Mouse (Mus musculus) gastrocnemius, postnatal 36 days (tissue): ENCODE results near the gene Olfr502. TPM values are rescaled to one million over a fixed set of nuclear protein-coding genes. Genes with fewer than 3 reads are reported as not detected.
"Not testable (repeated sequence)": the region's sequence is repeated elsewhere in the genome, so short reads cannot be mapped to it uniquely, and the experiment has no call there.

Experiments
- DNase-seq, 2 experiments: peaks; one replicate each; pipeline ENCODE4 v3.0.0; 2022
- intact Hi-C: fragments of 180-260 bp; cut with DNase I; formaldehyde crosslinking; loops from one replicate; pipeline ENCODE4 v1.15.1; 2025
- long read RNA-seq, 2 experiments: library from polyadenylated mRNA; stranded (forward); transcript quantifications; one replicate each; pipeline ENCODE4 v2.0.0; 2021
- total RNA-seq, 2 experiments: library from RNA; stranded (reverse); gene quantifications; 2 replicates each; pipeline ENCODE4 v1.2.3; 2021

The Olfr502 gene
- not detected for total RNA-seq
- long read RNA-seq, experiment 1: 0 reads
- long read RNA-seq, experiment 2: 0 reads

- intact Hi-C loops: no loop called here
- no peak for DNase-seq
These were observed at the start of gene Olfr502 for GRCm38 (mm10) chr7:108524965-108525364. Gene Olfr502 (minus strand): TSS chr7:108525065.

GRCm38 (mm10) chr7:108565693-108566092 is 40.8 kb upstream of the Olfr502 start, which contains the start of gene Olfr504:
Gene Olfr504 (minus strand): TSS chr7:108565793.
- intact Hi-C loops: no loop called here
- no peak for DNase-seq

DNA sequence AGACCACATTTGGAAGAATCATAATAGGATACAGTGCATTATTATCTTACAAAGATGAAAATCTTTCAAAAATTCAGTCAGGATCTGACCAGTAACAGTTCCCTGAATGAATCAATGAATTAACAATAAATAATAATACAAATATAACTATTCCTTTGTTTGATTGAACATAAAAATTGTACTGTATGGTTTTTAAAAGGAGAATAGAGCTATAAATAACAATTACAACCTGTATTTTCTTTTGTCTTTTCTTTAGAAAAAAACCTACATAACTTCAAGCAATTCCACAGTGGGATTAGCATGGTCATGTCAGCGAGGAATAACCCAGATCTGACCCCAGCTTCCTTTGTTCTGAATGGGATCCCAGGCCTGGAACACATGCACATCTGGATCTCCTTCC is 19.4 kb upstream of the Olfr502 start, which contains the start of gene Olfr503:
Gene Olfr503 (plus strand): TSS at position 301 of the 400 bp plus-strand sequence.
- DNase-seq, intact Hi-C loops: not testable (repeated sequence)

- intact Hi-C loops: no loop called here
These were observed 17.6 kb upstream of the Olfr502 start for GRCm38 (mm10) chr7:108542416-108542815.

More at GRCm38 (mm10) chr7:108542416-108542815, 17.6 kb upstream of the Olfr502 start:
- DNase-seq: no peak

Other genes starting within 250 kb of the Olfr502 start
- gene Olfr490, start 236.1 kb downstream of the Olfr502 start, total RNA-seq: not detected
- not detected for gene Olfr491, start 211.6 kb downstream of the Olfr502 start, total RNA-seq
- gene Olfr492, start 201.4 kb downstream of the Olfr502 start, total RNA-seq: not detected
- gene Olfr493, start 178.1 kb downstream of the Olfr502 start, total RNA-seq: not detected
- gene Olfr494, start 159.7 kb downstream of the Olfr502 start, total RNA-seq: not detected
- not detected for gene Olfr495, start 131.9 kb downstream of the Olfr502 start, total RNA-seq
- not detected for gene Olfr497, start 104.6 kb downstream of the Olfr502 start, total RNA-seq
- gene Olfr498, start 59.7 kb downstream of the Olfr502 start, total RNA-seq: not detected
- not detected for gene Olfr503, start 19.5 kb upstream of the Olfr502 start, total RNA-seq
- gene Olfr504, start 40.7 kb upstream of the Olfr502 start, total RNA-seq: not detected
- not detected for gene Olfr506, start 85.7 kb upstream of the Olfr502 start, total RNA-seq
- not detected for gene Olfr507, start 96.7 kb upstream of the Olfr502 start, total RNA-seq
- gene Olfr508, start 104.9 kb upstream of the Olfr502 start, total RNA-seq: not detected
- gene Olfr509, start 126.8 kb upstream of the Olfr502 start, total RNA-seq: not detected
- not detected for gene Olfr510, start 141.4 kb upstream of the Olfr502 start, total RNA-seq
- gene Olfr512, start 188.3 kb upstream of the Olfr502 start, total RNA-seq: not detected
- not detected for gene Olfr513, start 225.9 kb upstream of the Olfr502 start, total RNA-seq